Mouse (Mus musculus) stomach, postnatal 0 days (tissue): ENCODE measurements around the gene Mien1. TPM values are rescaled to one million over a fixed set of nuclear protein-coding genes. Genes with fewer than 3 reads are reported as not detected.

ENCODE experiments used
- ATAC-seq: fragments of 200-750 bp; cut with Nextera tagmentation; 2 replicates; pipeline ENCODE4 v1.8.0; 2017; ENCODE audit not compliant: low FRiP score, low TSS enrichment
- DNase-seq: peaks from one replicate; pipeline ENCODE4 v3.0.0-alpha.2; 2016; ENCODE audit warnings: low spot score
- H3K27ac ChIP-seq: fragments of 300-500 bp; sonication (generic); replicated peaks from 2 replicates; pipeline ENCODE4 v1.5.1; 2014; ENCODE audit warnings: mild to moderate bottlenecking, control low read depth
- H3K27me3 ChIP-seq: fragments of 300-500 bp; sonication (generic); 2 replicates; pipeline ENCODE4 v1.6.1; 2014; ENCODE audit warnings: low read length; ENCODE audit not compliant: control insufficient read depth, insufficient read depth
- H3K36me3 ChIP-seq: fragments of 300-500 bp; sonication (generic); 2 replicates; pipeline ENCODE4 v1.6.1; 2014; ENCODE audit warnings: low read length, mixed read lengths; ENCODE audit not compliant: control insufficient read depth, insufficient read depth
- H3K4me1 ChIP-seq: fragments of 300-500 bp; sonication (generic); replicated peaks from 2 replicates; pipeline ENCODE4 v1.6.1; 2014; ENCODE audit warnings: antibody characterized with exemption; ENCODE audit not compliant: control insufficient read depth, insufficient read depth
- H3K4me2 ChIP-seq: fragments of 300-500 bp; sonication (generic); replicated peaks from 2 replicates; pipeline ENCODE4 v1.6.1; 2014; ENCODE audit warnings: low read depth, mild to moderate bottlenecking, control low read depth, moderate library complexity
- H3K4me3 ChIP-seq: fragments of 300-500 bp; sonication (generic); 2 replicates; pipeline ENCODE4 v1.5.1; 2014; ENCODE audit warnings: low read depth, low read length, control low read depth
- H3K9ac ChIP-seq: fragments of 300-500 bp; sonication (generic); 2 replicates; pipeline ENCODE4 v1.6.1; 2014; ENCODE audit warnings: mild to moderate bottlenecking, low read length, control low read depth, mixed read lengths
- H3K9me3 ChIP-seq: fragments of 300-500 bp; sonication (generic); 2 replicates; pipeline ENCODE4 v1.6.1; 2016; ENCODE audit warnings: low read length; ENCODE audit not compliant: control insufficient read depth
- CTCF ChIP-seq: IDR thresholded peaks from 2 replicates; pipeline ENCODE4 v1.5.1; 2016; ENCODE audit warnings: antibody characterized with exemption, low read depth, mild to moderate bottlenecking, moderate library complexity
- EP300 ChIP-seq: optimal IDR thresholded peaks from 2 replicates; pipeline ENCODE3; 2016; ENCODE audit warnings: antibody characterized with exemption
- WGBS: fragments of 180-500 bp; shearing (Covaris S2); extraction: QIAGEN DNeasy Blood & Tissue Kit; methylation state at CpG from one replicate; pipeline ENCODE4 v1.1.7; 2014; 5-methylcytosine and 5-hydroxymethylcytosine counted together
- polyA plus RNA-seq: library from polyadenylated mRNA; unstranded; fragments of >200 nt; fragmentation: Nextera tagmentation; extraction: Ambion mirVana; gene quantifications from 2 replicates; pipeline ENCODE4 v1.2.1, GENCODE M21; 2015

The Mien1 gene
- polyA plus RNA-seq, 1 experiment from 2014 or later = 142 TPM

GRCm38 (mm10) chr11:98449419-98449818 is 10.6 kb upstream of the Mien1 start:
- H3K27ac ChIP-seq = peak overlapping the region; percentile 40; the same call in 1 of the 2 replicates
- H3K9ac ChIP-seq = no peak overlapping the region
- ATAC-seq (no peak), DNase-seq (no peak)
- 64% methylated on average over 3 of the region's 3 CpGs for WGBS
- H3K4me2 ChIP-seq = peak overlapping the region; percentile 55; the same call in 1 of the 2 replicates
- no peak for TF ChIP-seq CTCF
- no peak for TF ChIP-seq EP300
- H3K4me3 ChIP-seq = no peak overlapping the region
- H3K36me3 ChIP-seq = no peaks in the 10 kb centered on the region
- no peaks in the 10 kb centered on the region for H3K9me3 ChIP-seq
- H3K4me1 ChIP-seq = no peaks in the 10 kb centered on the region; the same call in 1 of the 2 replicates
- H3K27me3 ChIP-seq = no peaks in the 10 kb centered on the region

DNA sequence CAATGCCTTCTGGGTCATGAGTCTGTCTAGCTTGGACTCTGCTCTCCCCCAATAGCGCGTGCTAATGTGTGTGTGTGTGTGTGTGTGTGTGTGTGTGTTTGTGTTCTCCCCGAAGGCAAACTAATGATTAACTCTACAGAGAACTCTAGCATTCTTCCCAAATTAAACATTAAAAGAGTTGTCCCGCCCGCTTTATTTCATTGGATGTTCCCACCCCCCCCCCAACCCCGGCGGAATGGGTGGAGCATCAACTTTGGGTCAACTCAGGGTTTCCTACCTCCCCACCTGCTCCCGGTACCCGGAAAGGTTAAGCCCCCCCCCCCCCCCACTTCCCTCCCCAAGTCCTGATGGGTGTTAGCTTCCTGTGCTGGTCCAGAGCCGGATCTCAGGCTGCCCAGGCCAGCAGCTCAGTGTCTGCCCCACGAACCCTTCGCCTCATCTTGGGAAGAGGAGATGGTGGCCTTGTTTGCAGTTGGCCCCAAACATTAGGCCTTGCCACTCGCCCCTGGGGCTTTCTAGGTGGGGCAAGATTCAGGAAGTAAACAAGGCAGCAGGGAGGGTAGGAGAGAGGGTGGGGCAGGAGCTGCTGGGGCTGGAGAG is 9.5 kb upstream of the Mien1 start:
- peak overlapping the region; percentile 55 for H3K4me2 ChIP-seq
- H3K36me3 ChIP-seq = no peaks in the 10 kb centered on the region
- H3K9ac ChIP-seq = peak overlapping the region; percentile 56
- TF ChIP-seq CTCF (no peak), EP300 (no peak)
- WGBS = 36% methylated on average over 10 of the region's 13 CpGs
- DNase-seq (peak; percentile 86), ATAC-seq (peak; percentile 51)
- peak overlapping the region; percentile 47 for H3K4me3 ChIP-seq
- no peaks in the 10 kb centered on the region for H3K27me3 ChIP-seq
- H3K9me3 ChIP-seq = no peaks in the 10 kb centered on the region
- no peaks in the 10 kb centered on the region; the same call in 1 of the 2 replicates for H3K4me1 ChIP-seq
- peak overlapping the region; percentile 87 for H3K27ac ChIP-seq

- no peaks in the 10 kb centered on the region for H3K9me3 ChIP-seq
- no peak for TF ChIP-seq EP300
- no peak for TF ChIP-seq CTCF
- WGBS = 9% methylated on average over 7 of the region's 7 CpGs
- no peak for DNase-seq
- peak overlapping the region; percentile 87 for H3K27ac ChIP-seq
- peak overlapping the region; percentile 55 for H3K4me2 ChIP-seq
- no peaks in the 10 kb centered on the region; the same call in 1 of the 2 replicates for H3K4me1 ChIP-seq
- no peaks in the 10 kb centered on the region for H3K36me3 ChIP-seq
- H3K27me3 ChIP-seq = no peaks in the 10 kb centered on the region
- ATAC-seq = no peak
- H3K9ac ChIP-seq = peak overlapping the region; percentile 56
- peak overlapping the region; percentile 47 for H3K4me3 ChIP-seq
These were observed 8.7 kb upstream of the Mien1 start for GRCm38 (mm10) chr11:98447475-98447834.

GRCm38 (mm10) chr11:98446562-98447474 is 8.0 kb upstream of the Mien1 start:
- peak; percentile 83 for ATAC-seq
- Histone ChIP-seq H3K4me1 (no peaks in the 10 kb centered on the region; the same call in 1 of the 2 replicates), H3K9me3 (no peaks in the 10 kb centered on the region), H3K36me3 (no peaks in the 10 kb centered on the region), H3K4me3 (peak overlapping the region; percentile 47), H3K4me2 (peak overlapping the region; percentile 55), H3K27me3 (no peaks in the 10 kb centered on the region), H3K9ac (peak overlapping the region; percentile 56), H3K27ac (peak overlapping the region; percentile 87)
- TF ChIP-seq CTCF (no peak), EP300 (no peak)
- 2% methylated on average over 25 of the region's 33 CpGs for WGBS
- DNase-seq = peak; percentile 86

DNA sequence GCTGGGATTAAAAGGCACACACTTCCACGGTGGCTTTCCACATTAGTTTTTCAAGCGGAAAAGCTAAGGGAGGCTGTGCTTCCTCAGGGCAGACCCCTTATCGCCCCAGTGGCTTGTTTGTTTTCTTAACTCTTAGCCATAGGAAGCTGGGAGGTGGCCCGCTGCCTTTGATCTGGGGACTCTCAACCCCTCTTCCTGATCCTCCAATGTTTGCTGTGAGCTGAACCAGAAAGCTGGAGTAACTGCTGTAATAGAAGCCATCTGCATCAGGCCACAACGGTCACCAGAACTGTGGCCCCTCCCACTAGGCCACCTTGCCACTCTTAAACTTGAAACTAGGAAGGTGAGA is 7.4 kb upstream of the Mien1 start, which contains the start of gene Grb7:
TSS of gene Grb7 (plus strand) at position 182 of the 349 bp plus-strand sequence.
- DNase-seq (peak; percentile 48), ATAC-seq (peak; percentile 0; the same call in 1 of the 2 replicates)
- H3K27ac ChIP-seq = peak within 1 kb of the TSS; percentile 87
- no peaks in the 10 kb centered on the region for H3K27me3 ChIP-seq
- H3K9me3 ChIP-seq = no peaks in the 10 kb centered on the region
- peak within 1 kb of the TSS; percentile 55 for H3K4me2 ChIP-seq
- H3K4me1 ChIP-seq = no peaks in the 10 kb centered on the region; the same call in 1 of the 2 replicates
- 16% methylated on average over 5 of the region's 5 CpGs for WGBS
- H3K4me3 ChIP-seq = peak within 1 kb of the TSS; percentile 47
- no peaks in the 10 kb centered on the region for H3K36me3 ChIP-seq
- TF ChIP-seq EP300 (no peak), CTCF (no peak)
- peak within 1 kb of the TSS; percentile 56 for H3K9ac ChIP-seq
